15 mouse cellular contexts compared by ENCODE assay signal in genomic region chr7:12779141-12779540, GRCm38 (mm10). TPM values are rescaled to one million over a fixed set of nuclear protein-coding genes. Genes with fewer than 3 reads are reported as not detected.
DNase-seq lines count a peak whose midpoint lies in the region; ATAC-seq lines count a peak whose summit lies in the region.
"Had no signal": no experiment of that assay in that cellular context is flagged by ENCODE, and none has a peak within 500 bp of the region (broad histone marks: within the 10 kb centered on the region; RNA-seq: fewer than 3 reads in every experiment).

No protein-coding gene starts in this region.

- H3K9me3 ChIP-seq in forebrain, embryonic 14.5 days (replicated peaks; ENCODE audit: control insufficient read depth, low read length), result no peaks in the 10 kb centered on the region
- H3K9me3 ChIP-seq in midbrain, embryonic 14.5 days (ENCODE audit: control insufficient read depth, low read length), result no peaks in the 10 kb centered on the region; the same call in 1 of the 2 replicates

- intact Hi-C loops in left cerebral cortex, postnatal 25 days (cut with DNase I), result loop anchor here (5.0 kb wide), 1 partner anchor 357 kb away; the partner anchor contains the start of gene Zfp551
- intact Hi-C loops in left cerebral cortex, postnatal 4 days (cut with DNase I), result no loop called here

- peaks cover 10% of the 10 kb centered on the region for H3K36me3 ChIP-seq in forebrain, embryonic 14.5 days (ENCODE audit: control insufficient read depth, insufficient read depth, low read length)
- H3K36me3 ChIP-seq in midbrain, embryonic 14.5 days (ENCODE audit: control insufficient read depth, insufficient read depth, low read length), result peaks cover 14% of the 10 kb centered on the region
- H3K36me3 ChIP-seq: G1E had no signal

- peaks cover 7% of the 10 kb centered on the region for H3K4me1 ChIP-seq in forebrain, embryonic 14.5 days (ENCODE audit: control insufficient read depth, insufficient read depth, low read length)
- H3K4me1 ChIP-seq in midbrain, embryonic 14.5 days (ENCODE audit: control insufficient read depth, insufficient read depth, low read length), result 0 out of 2 replicates have a peak, but pooled peaks cover 6% of the 10 kb centered on the region

- DNase-seq in left cerebral cortex, postnatal 25 days (ENCODE audit: low spot score in 2 of 2), result peak; percentile 21 to 63
- no peak for DNase-seq in left cerebral cortex, postnatal 4 days
- peak; percentile 35 to 45 for DNase-seq in cerebellum, postnatal 25 days
- no peak for DNase-seq in forebrain, embryonic 14.5 days (ENCODE audit: low spot score)
- no peak for DNase-seq in midbrain, embryonic 14.5 days
- DNase-seq in adipocyte (ENCODE audit: low spot score), result no peak
- no peak for DNase-seq in spleen, adult 18-20 months
- DNase-seq in gastrocnemius, adult 18-20 months (ENCODE audit: low spot score), result no peak
- DNase-seq: adrenal gland, postnatal 10 days; kidney, adult 8-10 months had no signal

- no peak overlapping the region for H3K27ac ChIP-seq in forebrain, embryonic 14.5 days (ENCODE audit: low read depth, low read length)
- no peak overlapping the region for H3K27ac ChIP-seq in midbrain, embryonic 14.5 days (replicated peaks; ENCODE audit: low read depth, low read length)

- 90% methylated on average over 5 of the region's 5 CpGs for WGBS in forebrain, embryonic 14.5 days
- WGBS in midbrain, embryonic 14.5 days, result 95% methylated on average over 5 of the region's 5 CpGs

- H3K9ac ChIP-seq in forebrain, embryonic 14.5 days (ENCODE audit: low read length), result no peak overlapping the region
- H3K9ac ChIP-seq in midbrain, embryonic 14.5 days (replicated peaks; ENCODE audit: low read length), result no peak overlapping the region; the same call in 1 of the 2 replicates

- H3K4me2 ChIP-seq in forebrain, embryonic 14.5 days (ENCODE audit: low read length), result peak overlapping the region; percentile 95; the same call in 1 of the 2 replicates
- H3K4me2 ChIP-seq in midbrain, embryonic 14.5 days (ENCODE audit: low read length), result peak overlapping the region; percentile 93

- no peak overlapping the region for H3K4me3 ChIP-seq in forebrain, embryonic 14.5 days (ENCODE audit: low read depth, low read length)
- no peak overlapping the region for H3K4me3 ChIP-seq in midbrain, embryonic 14.5 days (replicated peaks; ENCODE audit: low read depth, low read length)

- ATAC-seq in forebrain, embryonic 14.5 days, result no peak
- no peak for ATAC-seq in midbrain, embryonic 14.5 days (ENCODE audit: low FRiP score, low TSS enrichment)

- H3K27me3 ChIP-seq in forebrain, embryonic 14.5 days (replicated peaks; ENCODE audit: control insufficient read depth, insufficient read depth, low read length), result no peaks in the 10 kb centered on the region
- H3K27me3 ChIP-seq in midbrain, embryonic 14.5 days (ENCODE audit: control insufficient read depth, insufficient read depth, low read length), result no peaks in the 10 kb centered on the region

RNA-seq across cellular contexts. Expression of gene Zscan18, which starts 24.3 kb away (rescaled TPM):
- 10 to 100 TPM; 16.7 to 18.6 TPM for total RNA-seq in left cerebral cortex, postnatal 25 days (2021)
- total RNA-seq in left cerebral cortex, postnatal 4 days (2021), result 10 to 100 TPM; 28.0 to 32.9 TPM
- polyA plus RNA-seq in forebrain, embryonic 14.5 days (2014; fragmentation: Nextera tagmentation; extraction: Ambion mirVana), result 15.7 and 20.6 TPM in 2 replicates
- polyA plus RNA-seq in midbrain, embryonic 14.5 days (2014; fragmentation: Nextera tagmentation; extraction: Ambion mirVana), result 25.5 and 26.3 TPM in 2 replicates
- 1 to 10 TPM in 1 of 2 experiments, under 1 TPM in 1; 0.36 to 1.2 TPM for total RNA-seq in gastrocnemius, adult 18-20 months (2021)
- polyA plus RNA-seq: G1E had no signal

RNA-seq across cellular contexts. Expression of gene Zfp329, which starts 39.5 kb away (rescaled TPM):
- total RNA-seq in left cerebral cortex, postnatal 25 days (2021), result 10 to 100 TPM; 22.5 to 23.9 TPM
- total RNA-seq in left cerebral cortex, postnatal 4 days (2021), result 10 to 100 TPM; 25.9 to 26.3 TPM
- 16.1 and 23.6 TPM in 2 replicates for polyA plus RNA-seq in forebrain, embryonic 14.5 days (2014; fragmentation: Nextera tagmentation; extraction: Ambion mirVana)
- 35.5 and 37.9 TPM in 2 replicates for polyA plus RNA-seq in midbrain, embryonic 14.5 days (2014; fragmentation: Nextera tagmentation; extraction: Ambion mirVana)
- total RNA-seq in gastrocnemius, adult 18-20 months (2021), result 1 to 10 TPM; 3.6 to 4.5 TPM

RNA-seq across cellular contexts. Expression of gene Vmn2r56, which starts 44.3 kb away (rescaled TPM):
- total RNA-seq in left cerebral cortex, postnatal 25 days (2021), result under 1 TPM in 1 of 2 experiments, not detected in 1; 0.09 TPM
- total RNA-seq in left cerebral cortex, postnatal 4 days (2021), result under 1 TPM in 1 of 2 experiments, not detected in 1; 0.06 TPM
- polyA plus RNA-seq in forebrain, embryonic 14.5 days (2014; fragmentation: Nextera tagmentation; extraction: Ambion mirVana), result not detected in 2 replicates
- not detected in 2 replicates for polyA plus RNA-seq in midbrain, embryonic 14.5 days (2014; fragmentation: Nextera tagmentation; extraction: Ambion mirVana)
- not detected for total RNA-seq in gastrocnemius, adult 18-20 months (2021)
- total RNA-seq: adrenal gland, postnatal 10 days; left cerebral cortex, postnatal 14 days had no signal
- polyA plus RNA-seq: embryonic facial prominence, embryonic 11.5 days; G1E; heart, embryonic 14.5 days; small intestine, adult 2 months had no signal

RNA-seq across cellular contexts. Expression of gene Zfp110, which starts 55.4 kb away (rescaled TPM):
- 10 to 100 TPM; 10.1 to 10.7 TPM for total RNA-seq in left cerebral cortex, postnatal 25 days (2021)
- 10 to 100 TPM; 20.7 to 22.7 TPM for total RNA-seq in left cerebral cortex, postnatal 4 days (2021)
- 29.7 and 38.8 TPM in 2 replicates for polyA plus RNA-seq in forebrain, embryonic 14.5 days (2014; fragmentation: Nextera tagmentation; extraction: Ambion mirVana)
- 22.9 and 28.0 TPM in 2 replicates for polyA plus RNA-seq in midbrain, embryonic 14.5 days (2014; fragmentation: Nextera tagmentation; extraction: Ambion mirVana)
- total RNA-seq in gastrocnemius, adult 18-20 months (2021), result 10 to 100 TPM; 12.3 to 12.6 TPM

Comparison
In these comparisons a context has a peak if more than half of its experiments do, and no peak if none do; other contexts are left out.
1. DNase-seq: peak in left cerebral cortex, postnatal 25 days (2 of 2) and cerebellum, postnatal 25 days (2 of 2); none in left cerebral cortex, postnatal 4 days (single experiment), forebrain, embryonic 14.5 days (single experiment), midbrain, embryonic 14.5 days (single experiment), adipocyte (single experiment), spleen, adult 18-20 months (0 of 2) and gastrocnemius, adult 18-20 months (single experiment).
2. RNA of gene Zscan18, which starts 24.3 kb away (total RNA-seq): 28.0 to 32.9 TPM in left cerebral cortex, postnatal 4 days and 16.7 to 18.6 TPM in left cerebral cortex, postnatal 25 days; 0.36 to 1.2 TPM in gastrocnemius, adult 18-20 months; every median in the first group is over 4 times any median in the second.
3. RNA of gene Zfp329, which starts 39.5 kb away (total RNA-seq): 25.9 to 26.3 TPM in left cerebral cortex, postnatal 4 days and 22.5 to 23.9 TPM in left cerebral cortex, postnatal 25 days; 3.6 to 4.5 TPM in gastrocnemius, adult 18-20 months; every median in the first group is over 4 times any median in the second.